Mouse (Mus musculus) midbrain, embryonic 12.5 days (tissue): ENCODE measurements around the gene Zfhx3. TPM values are rescaled to one million over a fixed set of nuclear protein-coding genes. Genes with fewer than 3 reads are reported as not detected.
A peak's percentile ranks its signal among the peaks of the same experiment; 100 is the strongest.

Source experiments
- ATAC-seq: fragments of 200-750 bp; cut with Nextera tagmentation; 2 replicates; pipeline ENCODE4 v1.8.0; 2017; ENCODE audit warnings: low read depth, moderate TSS enrichment, moderate library complexity; ENCODE audit not compliant: low FRiP score
- H3K27ac ChIP-seq: fragments of 300-500 bp; sonication (generic); replicated peaks from 2 replicates; pipeline ENCODE4 v1.5.1; 2016; ENCODE audit warnings: mild to moderate bottlenecking
- H3K27me3 ChIP-seq: fragments of 300-500 bp; sonication (generic); 2 replicates; pipeline ENCODE4 v1.6.1; 2016; ENCODE audit warnings: mild to moderate bottlenecking
- H3K36me3 ChIP-seq: fragments of 300-500 bp; sonication (generic); 2 replicates; pipeline ENCODE4 v1.6.1; 2016
- H3K4me1 ChIP-seq: fragments of 300-500 bp; sonication (generic); 2 replicates; pipeline ENCODE4 v1.6.1; 2016
- H3K4me2 ChIP-seq: fragments of 300-500 bp; sonication (generic); replicated peaks from 2 replicates; pipeline ENCODE4 v1.6.1; 2016; ENCODE audit warnings: mild to moderate bottlenecking, moderate library complexity
- H3K4me3 ChIP-seq: fragments of 300-500 bp; sonication (generic); 2 replicates; pipeline ENCODE4 v1.5.1; 2016; ENCODE audit warnings: mild to moderate bottlenecking
- H3K9ac ChIP-seq: fragments of 300-500 bp; sonication (generic); replicated peaks from 2 replicates; pipeline ENCODE4 v1.6.1; 2016; ENCODE audit warnings: mild to moderate bottlenecking, moderate library complexity
- H3K9me3 ChIP-seq: fragments of 300-500 bp; sonication (generic); 2 replicates; pipeline ENCODE4 v1.6.1; 2016; ENCODE audit warnings: mild to moderate bottlenecking
- WGBS: fragments of 180-500 bp; shearing (Covaris S2); methylation state at CpG from one replicate; pipeline ENCODE4 v1.1.7; 2016; 5-methylcytosine and 5-hydroxymethylcytosine counted together
- polyA plus RNA-seq: library from polyadenylated mRNA; unstranded; fragments of >200 nt; fragmentation: Nextera tagmentation; extraction: Ambion mirVana; gene quantifications from 2 replicates; pipeline ENCODE4 v1.2.1, GENCODE M21; 2016

Zfhx3 gene
- polyA plus RNA-seq, 1 experiment from 2014 or later: 48.9 TPM

DNA sequence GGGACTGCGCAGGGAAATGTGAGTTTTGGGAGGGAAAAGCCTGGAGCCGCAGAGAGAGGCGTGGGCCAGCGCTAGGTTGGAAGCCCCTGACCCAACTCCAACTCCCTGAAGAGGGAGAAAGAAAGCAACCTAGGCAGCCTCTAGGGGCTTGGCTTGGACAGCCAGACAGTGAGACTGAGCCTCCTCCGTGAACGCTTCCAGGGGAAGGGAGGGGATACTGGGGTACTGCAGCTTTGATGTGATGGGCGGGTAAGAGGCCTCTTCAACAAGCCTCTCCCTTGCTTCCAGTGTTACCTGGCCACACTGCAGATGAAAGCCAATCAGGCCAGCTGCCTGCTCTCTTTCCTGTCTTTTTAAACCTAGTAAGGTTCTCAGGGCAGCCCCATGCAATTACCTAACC, 635.1 kb downstream of the Zfhx3 start:
- Histone ChIP-seq H3K4me2 (no peak overlapping the region), H3K4me3 (no peak overlapping the region), H3K27me3 (peaks cover 4% of the 10 kb centered on the region), H3K9me3 (no peaks in the 10 kb centered on the region), H3K9ac (no peak overlapping the region), H3K36me3 (no peaks in the 10 kb centered on the region), H3K4me1 (peaks cover 16% of the 10 kb centered on the region), H3K27ac (0 out of 2 replicates have a peak overlapping the region, but pooled peaks have one; percentile 49)
- no peak for ATAC-seq
- WGBS: 19% methylated on average over 7 of the region's 7 CpGs

DNA sequence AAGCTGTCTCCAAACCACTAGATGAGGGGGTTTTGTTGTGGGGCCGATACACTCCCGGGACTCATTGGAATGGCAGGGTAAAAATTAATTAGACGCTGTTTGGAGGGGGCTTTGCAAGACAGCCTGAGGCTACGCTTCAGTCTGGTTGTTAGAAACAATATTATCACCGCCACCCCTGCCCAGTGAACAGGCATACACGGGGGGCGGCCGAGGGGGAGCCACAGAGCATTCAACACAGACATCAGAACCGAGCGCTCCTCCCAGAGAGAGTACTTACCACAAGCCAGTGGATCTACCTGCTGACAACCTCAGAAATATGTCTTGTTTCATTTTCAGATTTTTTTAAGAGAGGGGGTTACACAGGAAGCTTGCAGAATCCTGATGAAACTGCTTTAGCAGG, 635.9 kb downstream of the Zfhx3 start:
- no peak overlapping the region for H3K4me3 ChIP-seq
- no peak overlapping the region for H3K9ac ChIP-seq
- 0 out of 2 replicates have a peak overlapping the region, but pooled peaks have one; percentile 43 for H3K27ac ChIP-seq
- peak; percentile 44; the same call in 1 of the 2 replicates for ATAC-seq
- no peaks in the 10 kb centered on the region for H3K36me3 ChIP-seq
- peaks cover 16% of the 10 kb centered on the region for H3K4me1 ChIP-seq
- peaks cover 4% of the 10 kb centered on the region for H3K27me3 ChIP-seq
- 59% methylated on average over 10 of the region's 10 CpGs for WGBS
- no peaks in the 10 kb centered on the region for H3K9me3 ChIP-seq
- no peak overlapping the region for H3K4me2 ChIP-seq

DNA sequence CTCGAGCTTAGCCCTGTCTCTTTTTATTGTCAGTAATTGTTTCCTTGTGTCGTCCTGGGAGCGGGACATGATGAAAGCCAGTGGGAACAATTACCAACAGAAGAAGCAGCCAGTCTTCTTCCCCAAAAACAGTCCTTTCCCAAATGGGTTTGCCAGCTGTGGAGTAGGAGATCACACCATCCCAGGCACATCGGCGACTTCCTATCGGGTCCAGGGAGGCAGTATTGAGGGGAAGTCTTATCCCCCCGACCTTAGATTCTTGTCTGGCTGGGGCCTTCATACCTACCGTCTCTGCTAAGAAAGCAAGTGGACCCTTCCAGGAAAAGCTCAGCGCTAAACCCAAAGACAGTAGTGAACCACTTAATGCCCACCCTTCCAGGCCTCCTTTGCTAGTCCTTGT, 637.4 kb downstream of the Zfhx3 start:
- 49% methylated on average over 9 of the region's 9 CpGs for WGBS
- H3K4me1 ChIP-seq: peaks cover 16% of the 10 kb centered on the region
- H3K36me3 ChIP-seq: no peaks in the 10 kb centered on the region
- no peak overlapping the region for H3K9ac ChIP-seq
- no peak overlapping the region for H3K27ac ChIP-seq
- no peak for ATAC-seq
- H3K4me2 ChIP-seq: no peak overlapping the region
- H3K4me3 ChIP-seq: no peak overlapping the region
- H3K27me3 ChIP-seq: peaks cover 4% of the 10 kb centered on the region
- no peaks in the 10 kb centered on the region for H3K9me3 ChIP-seq

DNA sequence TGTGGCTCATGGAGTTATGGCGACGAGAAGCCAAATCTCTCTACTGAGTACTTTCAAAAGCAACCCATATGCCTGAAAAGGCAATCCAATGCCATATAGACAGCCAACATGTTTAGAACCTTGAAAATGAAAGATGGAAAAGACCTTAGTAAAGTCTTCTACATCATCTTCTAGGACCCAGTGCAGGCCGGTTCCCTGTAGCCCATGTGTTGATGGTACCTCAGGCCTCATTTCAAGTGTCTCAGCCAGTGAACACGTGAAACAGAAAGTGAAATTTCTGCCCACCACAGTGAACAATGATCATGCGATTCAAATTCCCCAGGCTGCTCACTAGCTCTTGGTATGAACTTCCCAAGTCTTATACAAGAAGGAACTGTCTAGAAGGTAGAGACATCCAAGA, 637.9 kb downstream of the Zfhx3 start:
- WGBS: 94% methylated on average over 5 of the region's 5 CpGs
- no peak overlapping the region for H3K27ac ChIP-seq
- no peaks in the 10 kb centered on the region for H3K36me3 ChIP-seq
- peaks cover 4% of the 10 kb centered on the region for H3K27me3 ChIP-seq
- no peak overlapping the region for H3K4me2 ChIP-seq
- H3K4me3 ChIP-seq: no peak overlapping the region
- no peak for ATAC-seq
- H3K9ac ChIP-seq: no peak overlapping the region
- H3K9me3 ChIP-seq: no peaks in the 10 kb centered on the region
- peaks cover 16% of the 10 kb centered on the region for H3K4me1 ChIP-seq

DNA sequence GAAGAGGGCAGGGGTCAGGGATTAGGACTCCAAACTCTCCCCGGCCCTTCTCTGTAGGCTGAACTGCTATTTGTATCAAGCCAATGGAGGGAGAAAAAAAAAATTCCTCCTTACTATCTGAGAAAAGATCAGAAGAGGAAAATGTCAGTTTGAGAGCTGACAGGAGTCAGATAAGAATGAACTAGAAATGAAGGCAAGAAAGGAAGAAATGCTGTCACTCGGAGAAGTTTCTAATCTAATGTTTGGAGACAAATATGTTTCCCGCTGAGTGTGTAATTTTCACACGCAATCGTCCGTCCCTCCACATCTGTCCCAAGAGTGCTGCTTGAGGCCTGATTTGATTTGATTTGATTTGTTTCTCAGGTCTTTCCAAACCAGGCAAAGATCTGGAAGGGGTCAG, 639.1 kb downstream of the Zfhx3 start:
- H3K9ac ChIP-seq: no peak overlapping the region
- 69% methylated on average over 6 of the region's 6 CpGs for WGBS
- H3K4me3 ChIP-seq: no peak overlapping the region
- ATAC-seq: no peak
- peaks cover 16% of the 10 kb centered on the region for H3K4me1 ChIP-seq
- H3K4me2 ChIP-seq: no peak overlapping the region
- H3K27me3 ChIP-seq: peaks cover 4% of the 10 kb centered on the region
- H3K27ac ChIP-seq: no peak overlapping the region
- no peaks in the 10 kb centered on the region for H3K9me3 ChIP-seq
- no peaks in the 10 kb centered on the region for H3K36me3 ChIP-seq

DNA sequence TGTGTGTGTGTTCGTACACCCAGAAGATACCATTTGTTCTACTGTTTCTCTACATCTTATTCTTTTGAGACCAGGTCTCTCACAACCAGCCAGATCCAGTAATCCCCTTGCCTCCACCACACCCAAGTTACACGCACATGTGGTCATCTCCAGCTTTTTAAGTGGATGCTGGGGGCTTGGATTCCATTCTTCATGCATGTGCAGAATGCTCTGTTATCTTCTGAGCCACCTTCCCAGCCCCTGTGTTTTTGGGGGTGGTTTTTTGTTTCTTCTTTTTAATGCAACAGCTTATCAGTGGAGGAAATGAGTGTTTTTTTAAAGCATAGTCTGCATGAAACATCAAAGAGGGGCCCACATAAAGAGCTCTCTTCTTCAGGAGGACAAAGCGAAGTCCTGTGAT, 639.8 kb downstream of the Zfhx3 start:
- Histone ChIP-seq H3K9ac (no peak overlapping the region), H3K9me3 (no peaks in the 10 kb centered on the region), H3K4me2 (no peak overlapping the region), H3K36me3 (no peaks in the 10 kb centered on the region), H3K4me3 (no peak overlapping the region), H3K27me3 (peaks cover 4% of the 10 kb centered on the region), H3K4me1 (peaks cover 14% of the 10 kb centered on the region), H3K27ac (no peak overlapping the region)
- 91% methylated on average over 3 of the region's 3 CpGs for WGBS
- no peak for ATAC-seq

DNA sequence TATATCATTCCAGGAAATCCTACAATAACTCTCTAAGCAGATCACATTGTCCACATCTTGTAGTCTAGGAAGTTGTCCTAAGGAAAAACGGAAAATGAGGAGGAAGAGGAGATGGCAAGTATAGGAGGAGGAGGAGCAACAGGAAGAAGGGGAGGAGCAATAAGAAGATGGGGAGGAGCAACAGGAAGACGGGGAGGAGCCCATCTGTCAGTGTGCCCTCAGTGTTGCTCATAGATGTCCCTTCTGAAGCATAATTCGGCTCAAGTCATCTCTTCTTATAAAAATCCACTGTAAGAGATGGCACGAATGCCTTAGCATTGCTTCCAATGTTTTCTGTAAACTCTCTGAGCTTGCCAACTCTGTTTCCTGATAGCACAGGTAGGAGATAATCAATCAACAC, 640.8 kb downstream of the Zfhx3 start:
- ATAC-seq: no peak
- Histone ChIP-seq H3K27ac (no peak overlapping the region), H3K4me2 (no peak overlapping the region), H3K9ac (no peak overlapping the region), H3K27me3 (peaks cover 4% of the 10 kb centered on the region), H3K4me3 (no peak overlapping the region), H3K4me1 (peaks cover 6% of the 10 kb centered on the region; the same call in 1 of the 2 replicates), H3K36me3 (no peaks in the 10 kb centered on the region), H3K9me3 (no peaks in the 10 kb centered on the region)
- 90% methylated on average over 4 of the region's 4 CpGs for WGBS

DNA sequence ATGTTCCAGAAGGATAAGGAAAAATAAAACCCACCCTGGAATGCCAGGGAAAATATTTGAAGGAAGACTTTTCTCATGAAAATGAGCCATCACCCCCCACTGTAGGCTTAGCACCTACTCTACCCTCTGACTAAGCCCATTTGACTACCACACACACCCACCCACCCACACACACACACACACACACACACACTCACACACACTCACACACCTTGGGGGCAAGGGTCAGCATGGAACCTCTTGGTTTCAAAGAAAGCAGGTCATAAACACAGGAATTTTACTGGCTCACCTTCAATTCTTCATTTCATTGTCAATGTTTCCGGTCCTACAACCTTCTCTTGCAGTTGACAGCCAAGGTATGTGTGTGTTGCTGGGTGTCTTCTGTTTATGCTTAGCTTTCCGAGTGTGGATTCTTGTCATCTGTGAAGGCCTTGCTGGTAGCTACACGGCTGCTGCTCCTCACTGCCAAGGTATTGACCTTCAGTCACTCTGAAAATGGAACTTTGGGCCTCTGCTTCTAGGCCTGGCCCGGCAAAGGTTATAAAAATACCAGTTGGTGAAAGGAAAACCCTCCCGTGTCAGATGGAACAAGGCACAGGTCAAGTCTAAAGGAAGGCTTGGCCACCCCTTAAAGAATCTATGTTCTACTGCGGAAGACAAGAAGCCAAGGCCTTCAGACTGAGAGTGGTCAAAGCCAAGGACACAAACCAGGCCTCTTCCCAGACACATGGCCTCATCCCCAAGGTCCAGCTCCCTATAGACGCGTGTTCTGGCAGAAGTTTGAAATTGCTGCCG, 641.6 kb downstream of the Zfhx3 start:
- H3K4me3 ChIP-seq: no peak overlapping the region
- no peak overlapping the region for H3K27ac ChIP-seq
- no peaks in the 10 kb centered on the region for H3K4me1 ChIP-seq
- no peak for ATAC-seq
- no peak overlapping the region for H3K9ac ChIP-seq
- WGBS: 89% methylated on average over 9 of the region's 9 CpGs
- peaks cover 4% of the 10 kb centered on the region for H3K27me3 ChIP-seq
- no peaks in the 10 kb centered on the region for H3K9me3 ChIP-seq
- no peaks in the 10 kb centered on the region for H3K36me3 ChIP-seq
- no peak overlapping the region for H3K4me2 ChIP-seq

DNA sequence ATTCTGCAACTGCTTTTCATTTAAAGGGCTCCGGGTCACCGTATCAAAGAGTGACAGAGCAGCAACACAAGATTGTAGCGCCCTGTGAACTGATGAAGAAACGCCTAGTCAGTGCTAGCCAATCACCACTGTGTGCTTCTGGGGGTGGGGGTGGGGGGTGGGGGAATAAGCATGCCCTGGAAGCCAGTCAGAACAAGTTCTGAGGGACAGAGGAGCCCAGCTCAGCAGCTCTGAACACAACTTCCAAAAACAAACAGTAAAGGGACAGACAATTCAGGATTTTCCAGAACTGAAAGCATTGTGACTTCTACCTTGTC, 642.2 kb downstream of the Zfhx3 start:
- no peaks in the 10 kb centered on the region for H3K9me3 ChIP-seq
- no peaks in the 10 kb centered on the region for H3K4me1 ChIP-seq
- H3K27ac ChIP-seq: no peak overlapping the region
- no peak for ATAC-seq
- H3K9ac ChIP-seq: no peak overlapping the region
- no peak overlapping the region for H3K4me3 ChIP-seq
- peaks cover 4% of the 10 kb centered on the region for H3K27me3 ChIP-seq
- no peaks in the 10 kb centered on the region for H3K36me3 ChIP-seq
- H3K4me2 ChIP-seq: no peak overlapping the region
- 87% methylated on average over 4 of the region's 4 CpGs for WGBS

DNA sequence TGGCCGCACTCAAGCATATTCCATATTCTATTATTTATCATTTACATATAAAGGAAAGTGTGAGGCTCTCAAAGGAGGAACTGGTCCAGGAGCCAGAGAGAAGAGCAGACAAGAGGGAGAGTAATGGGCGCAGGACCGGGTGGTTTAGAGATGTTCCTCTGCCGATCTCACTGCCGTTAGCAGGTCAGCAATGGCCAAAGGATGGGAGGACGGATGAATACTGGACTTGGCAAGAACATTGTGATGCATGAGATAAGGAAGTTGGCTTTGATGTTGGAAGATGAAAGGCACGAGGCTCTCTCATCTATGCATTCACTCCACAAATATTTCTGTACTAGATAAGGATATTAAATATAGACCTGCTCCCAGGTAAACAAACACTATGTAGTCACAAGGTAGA, 648.6 kb downstream of the Zfhx3 start:
- H3K4me1 ChIP-seq: peaks cover 15% of the 10 kb centered on the region
- ATAC-seq: no peak
- H3K36me3 ChIP-seq: no peaks in the 10 kb centered on the region
- no peak overlapping the region for H3K4me3 ChIP-seq
- H3K9me3 ChIP-seq: no peaks in the 10 kb centered on the region
- H3K27me3 ChIP-seq: no peaks in the 10 kb centered on the region
- no peak overlapping the region for H3K27ac ChIP-seq
- WGBS: 92% methylated on average over 7 of the region's 7 CpGs
- H3K9ac ChIP-seq: no peak overlapping the region
- H3K4me2 ChIP-seq: no peak overlapping the region

DNA sequence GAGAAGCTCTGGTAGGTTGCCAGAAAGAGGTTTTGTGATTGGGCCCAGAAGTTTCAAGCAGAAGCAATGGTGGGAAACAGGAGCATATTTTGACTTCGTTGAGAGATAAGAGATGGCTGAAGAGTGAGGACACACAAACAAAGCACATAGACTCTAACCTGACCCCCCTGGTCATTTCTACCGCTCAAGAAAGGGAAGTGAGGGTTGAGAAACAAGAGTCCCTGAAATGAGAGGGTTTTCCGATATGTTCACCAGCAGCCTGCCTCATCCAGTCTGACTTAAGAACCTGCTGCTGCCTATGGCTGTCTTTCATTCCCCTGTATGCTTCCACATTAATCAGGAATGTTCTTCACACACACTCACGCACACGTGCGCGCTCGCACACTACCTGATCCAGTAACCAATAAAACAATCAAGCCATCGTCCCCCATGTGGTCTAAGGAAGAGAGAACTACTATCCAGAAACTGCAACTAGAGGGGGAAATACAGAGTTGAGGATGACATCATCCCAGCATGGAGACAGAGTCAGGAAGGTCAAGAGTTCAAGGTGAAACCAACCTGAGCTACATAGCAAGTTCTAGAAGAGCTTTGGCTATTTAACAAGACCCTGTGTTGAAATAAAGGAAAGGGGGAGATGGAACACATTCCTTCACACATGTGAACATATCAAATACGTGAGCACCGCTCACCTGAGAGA, 649.7 kb downstream of the Zfhx3 start:
- no peaks in the 10 kb centered on the region for H3K36me3 ChIP-seq
- no peak for ATAC-seq

DNA sequence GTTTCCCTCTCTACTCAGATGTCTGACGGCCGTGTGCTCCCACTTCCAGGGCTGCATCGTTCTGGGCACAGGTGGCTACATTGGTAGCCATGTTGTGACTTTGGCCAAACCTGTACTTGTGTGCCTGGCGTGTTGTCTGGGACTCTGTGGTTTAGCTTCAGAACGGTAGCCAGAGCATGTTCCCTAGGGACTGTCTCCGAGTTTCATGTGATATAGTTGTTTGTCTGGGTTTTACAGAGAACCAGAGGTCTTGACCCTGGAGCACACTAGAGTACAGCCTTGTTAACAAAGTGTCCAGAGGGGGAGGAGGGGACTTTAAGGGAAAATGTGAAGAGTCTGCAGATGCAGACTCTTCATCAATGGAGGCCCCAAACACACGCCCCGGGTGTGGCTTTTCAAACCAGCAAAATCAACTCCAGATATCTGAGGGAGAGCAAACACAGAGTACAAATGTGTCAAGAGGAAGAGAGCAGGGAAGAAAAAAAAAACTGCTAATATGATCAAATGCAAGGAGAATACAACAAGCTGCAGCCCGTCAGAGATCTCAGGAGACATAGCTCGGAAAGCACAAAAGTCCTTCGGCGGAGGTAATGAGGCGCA, 650.6 kb downstream of the Zfhx3 start:
- no peak overlapping the region for H3K4me3 ChIP-seq
- H3K36me3 ChIP-seq: no peaks in the 10 kb centered on the region
- no peak overlapping the region for H3K27ac ChIP-seq
- H3K9me3 ChIP-seq: no peaks in the 10 kb centered on the region
- no peak overlapping the region for H3K9ac ChIP-seq
- WGBS: 64% methylated on average over 13 of the region's 13 CpGs
- no peak overlapping the region for H3K4me2 ChIP-seq
- H3K4me1 ChIP-seq: peaks cover 15% of the 10 kb centered on the region
- no peaks in the 10 kb centered on the region for H3K27me3 ChIP-seq
- ATAC-seq: no peak

More for the DNA sequence above, 649.7 kb downstream of the Zfhx3 start:
- Histone ChIP-seq H3K27ac (no peak overlapping the region), H3K4me3 (no peak overlapping the region), H3K27me3 (no peaks in the 10 kb centered on the region), H3K9me3 (no peaks in the 10 kb centered on the region), H3K4me2 (no peak overlapping the region), H3K4me1 (peaks cover 15% of the 10 kb centered on the region), H3K9ac (no peak overlapping the region)
- WGBS: 94% methylated on average over 11 of the region's 11 CpGs
